Comparison of ENCODE assay signal across 28 mouse cellular contexts in the genomic region with DNA sequence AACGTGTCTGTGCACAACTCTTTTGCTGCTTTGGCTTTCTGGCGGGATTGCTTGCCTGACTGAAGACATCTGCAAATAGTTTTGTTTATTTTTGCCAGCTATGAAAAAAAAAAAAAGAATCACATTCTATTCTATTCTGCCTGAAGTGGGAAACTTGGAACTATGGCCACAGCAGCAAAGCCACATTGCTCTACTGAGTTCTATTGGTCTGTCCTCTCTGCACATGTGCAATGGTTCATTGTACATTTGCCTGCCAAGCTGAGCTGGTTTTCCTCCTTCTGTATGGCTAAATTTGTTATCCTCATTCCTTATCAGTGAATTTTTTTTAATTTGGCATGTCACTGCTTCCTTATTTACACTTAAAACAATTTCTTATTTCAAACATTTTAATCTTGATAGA.
"Had no signal": no experiment of that assay in that cellular context is flagged by ENCODE, and none has a peak within 500 bp of the region (broad histone marks: within the 10 kb centered on the region; RNA-seq: fewer than 3 reads in every experiment).

No protein-coding gene starts in this region.

- H3K4me2 ChIP-seq: embryonic facial prominence, embryonic 12.5 days; embryonic facial prominence, embryonic 13.5 days; embryonic facial prominence, embryonic 15.5 days; forebrain, embryonic 12.5 days; forebrain, embryonic 13.5 days; forebrain, embryonic 15.5 days had no signal

- H3K4me1 ChIP-seq: embryonic facial prominence, embryonic 10.5 days; embryonic facial prominence, embryonic 12.5 days; embryonic facial prominence, embryonic 13.5 days; embryonic facial prominence, embryonic 15.5 days; forebrain, embryonic 12.5 days; forebrain, embryonic 13.5 days; forebrain, embryonic 15.5 days had no signal

- DNase-seq: cerebellum, adult 18-20 months; cerebellum, adult 2 months; cerebellum, adult 8-10 months; cerebellum, adult 9-10 months; cerebellum, adult 9-11 months; cerebellum, postnatal 10 days; cerebellum, postnatal 14 days; cerebellum, postnatal 25 days; cerebellum, postnatal 36 days; embryo, embryonic 11 days; forebrain, postnatal 0 days; gastrocnemius, adult 2 months; gastrocnemius, postnatal 10 days; gastrocnemius, postnatal 14 days; gastrocnemius, postnatal 25 days; gastrocnemius, postnatal 36 days; heart, adult 11 months had no signal

- H3K9me3 ChIP-seq: embryonic facial prominence, embryonic 10.5 days; embryonic facial prominence, embryonic 12.5 days; embryonic facial prominence, embryonic 13.5 days; embryonic facial prominence, embryonic 15.5 days; forebrain, embryonic 10.5 days; forebrain, embryonic 13.5 days had no signal

- H3K27ac ChIP-seq: embryonic facial prominence, embryonic 10.5 days; embryonic facial prominence, embryonic 12.5 days; embryonic facial prominence, embryonic 13.5 days; embryonic facial prominence, embryonic 15.5 days; forebrain, embryonic 10.5 days; forebrain, embryonic 12.5 days; forebrain, embryonic 13.5 days; forebrain, embryonic 15.5 days; gastrocnemius, adult 2 months had no signal

- H3K4me3 ChIP-seq: embryonic facial prominence, embryonic 10.5 days; embryonic facial prominence, embryonic 12.5 days; embryonic facial prominence, embryonic 13.5 days; embryonic facial prominence, embryonic 15.5 days; erythroblast, embryonic 14.5 days; forebrain, embryonic 10.5 days; forebrain, embryonic 12.5 days; forebrain, embryonic 13.5 days; forebrain, embryonic 15.5 days; gastrocnemius, adult 2 months had no signal

- H3K9ac ChIP-seq: embryonic facial prominence, embryonic 12.5 days; embryonic facial prominence, embryonic 13.5 days; embryonic facial prominence, embryonic 15.5 days; forebrain, embryonic 12.5 days; forebrain, embryonic 13.5 days; forebrain, embryonic 15.5 days; forebrain, postnatal 0 days had no signal

- ATAC-seq: forebrain, embryonic 13.5 days; forebrain, embryonic 14.5 days; forebrain, embryonic 15.5 days; forebrain, embryonic 16.5 days; forebrain, postnatal 0 days had no signal

- H3K36me3 ChIP-seq: embryonic facial prominence, embryonic 10.5 days; embryonic facial prominence, embryonic 12.5 days; embryonic facial prominence, embryonic 13.5 days; embryonic facial prominence, embryonic 15.5 days; forebrain, embryonic 10.5 days; forebrain, embryonic 12.5 days; forebrain, embryonic 15.5 days had no signal

- H3K27me3 ChIP-seq: embryonic facial prominence, embryonic 12.5 days; embryonic facial prominence, embryonic 13.5 days; embryonic facial prominence, embryonic 15.5 days; forebrain, embryonic 12.5 days; forebrain, embryonic 13.5 days; forebrain, embryonic 15.5 days had no signal
